Mouse (Mus musculus) MEL (cell line): ENCODE measurements around the gene Lmnb2. TPM values are rescaled to one million over a fixed set of nuclear protein-coding genes. Genes with fewer than 3 reads are reported as not detected.

Source experiments
- DNase-seq: peaks from one replicate; pipeline ENCODE4 v3.0.0; 2011; ENCODE audit warnings: low read depth, low spot score
- H3K27ac ChIP-seq: 2 replicates; pipeline ENCODE4 v1.5.1; 2012; ENCODE audit warnings: low read depth, mild to moderate bottlenecking, control low read depth, low read length, moderate library complexity; ENCODE audit not compliant: control insufficient read depth
- H3K27me3 ChIP-seq, 2 experiments: fragments of 150-350 bp in 1 of 2; sonication (generic) in 1 of 2; 2 replicates each; pipeline ENCODE4 v1.6.1; 2012; ENCODE audit warnings: low read length in 2 of 2, mild to moderate bottlenecking in 2 of 2, improper control_type of control experiment in 1 of 2, moderate library complexity in 1 of 2; ENCODE audit not compliant: insufficient read depth in 2 of 2, control insufficient read depth in 1 of 2
- H3K36me3 ChIP-seq, 2 experiments: 2 replicates each; pipeline ENCODE4 v1.6.1; 2012 to 2014; ENCODE audit warnings: low read length in 2 of 2, improper control_type of control experiment in 1 of 2, inconsistent platforms in 1 of 2, mild to moderate bottlenecking in 1 of 2; ENCODE audit not compliant: insufficient read depth in 2 of 2, control insufficient read depth in 1 of 2
- H3K4me1 ChIP-seq, 2 experiments: fragments of 150-350 bp in 1 of 2; sonication (generic) in 1 of 2; 2 replicates each; pipeline ENCODE4 v1.6.1; 2012; ENCODE audit warnings: low read length in 2 of 2, improper control_type of control experiment in 1 of 2, mild to moderate bottlenecking in 1 of 2; ENCODE audit not compliant: insufficient read depth in 2 of 2, control insufficient read depth in 1 of 2
- H3K4me3 ChIP-seq, 2 experiments: fragments of 150-350 bp in 1 of 2; sonication (generic) in 1 of 2; 2 replicates each; pipeline ENCODE4 v1.5.1; 2012; ENCODE audit warnings: low read depth in 2 of 2, low read length in 2 of 2, mild to moderate bottlenecking in 2 of 2, moderate library complexity in 2 of 2, control low read depth in 1 of 2, improper control_type of control experiment in 1 of 2; ENCODE audit not compliant: control insufficient read depth in 1 of 2, insufficient read depth in 1 of 2
- H3K79me2 ChIP-seq: 2 replicates; pipeline ENCODE4 v1.6.1; 2012; ENCODE audit warnings: mild to moderate bottlenecking, low read length, moderate library complexity; ENCODE audit not compliant: control insufficient read depth, poor library complexity, insufficient read depth
- H3K9ac ChIP-seq: 2 replicates; pipeline ENCODE4 v1.6.1; 2012; ENCODE audit warnings: low read depth, mild to moderate bottlenecking, control low read depth, low read length, moderate library complexity; ENCODE audit not compliant: control insufficient read depth, poor library complexity, severe bottlenecking
- H3K9me3 ChIP-seq: fragments of 150-350 bp; sonication (generic); replicated peaks from 2 replicates; pipeline ENCODE4 v1.6.1; 2012; ENCODE audit warnings: mild to moderate bottlenecking, low read length, improper control_type of control experiment, moderate library complexity; ENCODE audit not compliant: insufficient read depth
- BHLHE40 ChIP-seq: IDR thresholded peaks from 2 replicates; pipeline ENCODE4 v1.6.1; 2012; ENCODE audit warnings: low read depth, mild to moderate bottlenecking, inconsistent platforms, low read length, improper control_type of control experiment, borderline replicate concordance
- CTCF ChIP-seq, 3 experiments: IDR thresholded peaks in 2 of 3; conservative IDR thresholded peaks in 1 of 3; 2 replicates each; pipeline ENCODE4 v1.5.1; 2011 to 2012; ENCODE audit warnings: low read length in 3 of 3, low read depth in 2 of 3, mild to moderate bottlenecking in 2 of 3, improper control_type of control experiment in 1 of 3, inconsistent platforms in 1 of 3, mixed read lengths in 1 of 3, moderate library complexity in 1 of 3; ENCODE audit not compliant: control insufficient read depth in 1 of 3, insufficient read depth in 1 of 3, poor library complexity in 1 of 3, severe bottlenecking in 1 of 3
- E2F4 ChIP-seq: IDR thresholded peaks from 2 replicates; pipeline ENCODE4 v1.6.1; 2011; ENCODE audit warnings: low read depth, low read length, improper control_type of control experiment, borderline replicate concordance
- ELF1 ChIP-seq: IDR thresholded peaks from 2 replicates; pipeline ENCODE4 v1.6.1; 2014; ENCODE audit warnings: low read depth, mild to moderate bottlenecking, inconsistent platforms, low read length, improper control_type of control experiment, moderate library complexity
- ETS1 ChIP-seq: IDR thresholded peaks from 2 replicates; pipeline ENCODE4 v1.6.1; 2012; ENCODE audit warnings: low read depth, mild to moderate bottlenecking, inconsistent platforms, low read length, improper control_type of control experiment, moderate library complexity
- GATA1 ChIP-seq: IDR thresholded peaks from 2 replicates; pipeline ENCODE4 v1.6.1; 2011; ENCODE audit warnings: low read depth, low read length, improper control_type of control experiment
- HCFC1 ChIP-seq: IDR thresholded peaks from 2 replicates; pipeline ENCODE4 v1.6.1; 2012; ENCODE audit warnings: low read depth, mild to moderate bottlenecking, inconsistent platforms, low read length, improper control_type of control experiment, moderate library complexity
- JUND ChIP-seq: IDR thresholded peaks from 2 replicates; pipeline ENCODE4 v1.6.1; 2011; ENCODE audit warnings: low read depth, mild to moderate bottlenecking, improper control_type of control experiment, low read length
- KAT2A ChIP-seq: conservative IDR thresholded peaks from 2 replicates; pipeline ENCODE4 v1.6.1; 2012; ENCODE audit warnings: low read depth, low read length, improper control_type of control experiment, inconsistent platforms
- MAX ChIP-seq: IDR thresholded peaks from 2 replicates; pipeline ENCODE4 v1.6.1; 2011; ENCODE audit warnings: low read length, improper control_type of control experiment
- MAZ ChIP-seq: IDR thresholded peaks from 2 replicates; pipeline ENCODE4 v1.6.1; 2012; ENCODE audit warnings: low read depth, mild to moderate bottlenecking, inconsistent platforms, low read length, improper control_type of control experiment
- MEF2A ChIP-seq: IDR thresholded peaks from 2 replicates; pipeline ENCODE4 v1.6.1; 2014; ENCODE audit warnings: low read depth, mild to moderate bottlenecking, inconsistent platforms, low read length, improper control_type of control experiment; ENCODE audit not compliant: poor library complexity, insufficient replicate concordance, severe bottlenecking; ENCODE audit errors: extremely low read depth
- MXI1 ChIP-seq: IDR thresholded peaks from 2 replicates; pipeline ENCODE4 v1.6.1; 2011; ENCODE audit warnings: mild to moderate bottlenecking, low read depth, low read length, improper control_type of control experiment
- MYB ChIP-seq: IDR thresholded peaks from 2 replicates; pipeline ENCODE4 v1.6.1; 2011; ENCODE audit warnings: mild to moderate bottlenecking, low read depth, low read length, improper control_type of control experiment
- MYC ChIP-seq: IDR thresholded peaks from 2 replicates; pipeline ENCODE4 v1.6.1; 2011; ENCODE audit warnings: low read depth, mild to moderate bottlenecking, low read length, improper control_type of control experiment, moderate library complexity
- POLR2A ChIP-seq, 2 experiments: IDR thresholded peaks; 2 replicates each; pipeline ENCODE4 v1.6.1; 2011 to 2012; ENCODE audit warnings: low read length in 2 of 2, mild to moderate bottlenecking in 2 of 2, control low read depth in 1 of 2, improper control_type of control experiment in 1 of 2, low read depth in 1 of 2, moderate library complexity in 1 of 2; ENCODE audit not compliant: control insufficient read depth in 1 of 2, insufficient read depth in 1 of 2, poor library complexity in 1 of 2
- POLR2AphosphoS2 ChIP-seq: IDR thresholded peaks from 2 replicates; pipeline ENCODE4 v1.6.1; 2011; ENCODE audit warnings: low read length, improper control_type of control experiment
- POLR2AphosphoS5 ChIP-seq: IDR thresholded peaks from 2 replicates; pipeline ENCODE4 v1.6.1; 2012; ENCODE audit warnings: low read depth, borderline replicate concordance, mild to moderate bottlenecking, inconsistent platforms, low read length, moderate library complexity, mixed read lengths
- RAD21 ChIP-seq: IDR thresholded peaks from 2 replicates; pipeline ENCODE4 v1.6.1; 2011; ENCODE audit warnings: mild to moderate bottlenecking, low read depth, low read length, improper control_type of control experiment
- SMC3 ChIP-seq: IDR thresholded peaks from 2 replicates; pipeline ENCODE4 v1.6.1; 2011; ENCODE audit warnings: low read depth, low read length, improper control_type of control experiment
- TAL1 ChIP-seq: IDR thresholded peaks from 2 replicates; pipeline ENCODE4 v1.6.1; 2012; ENCODE audit warnings: mild to moderate bottlenecking, inconsistent platforms, low read length, moderate library complexity, mixed read lengths
- TBP ChIP-seq: IDR thresholded peaks from 2 replicates; pipeline ENCODE4 v1.8.0; 2011; ENCODE audit warnings: low read depth, low read length, improper control_type of control experiment
- TCF12 ChIP-seq: IDR thresholded peaks from 2 replicates; pipeline ENCODE4 v1.6.1; 2014; ENCODE audit warnings: low read depth, mild to moderate bottlenecking, inconsistent platforms, low read length, improper control_type of control experiment, moderate library complexity
- UBTF ChIP-seq: IDR thresholded peaks from 2 replicates; pipeline ENCODE4 v1.6.1; 2012; ENCODE audit warnings: low read depth, mild to moderate bottlenecking, inconsistent platforms, low read length, improper control_type of control experiment, moderate library complexity, borderline replicate concordance; ENCODE audit not compliant: insufficient read depth
- USF1 ChIP-seq: IDR thresholded peaks from 2 replicates; pipeline ENCODE4 v1.6.1; 2014; ENCODE audit warnings: low read depth, mild to moderate bottlenecking, inconsistent platforms, low read length, improper control_type of control experiment, moderate library complexity
- USF2 ChIP-seq, 2 experiments: IDR thresholded peaks; 2 replicates each; pipeline ENCODE4 v1.6.1; 2011 to 2012; ENCODE audit warnings: improper control_type of control experiment in 2 of 2, low read length in 2 of 2, borderline replicate concordance in 1 of 2, inconsistent platforms in 1 of 2, low read depth in 1 of 2, mild to moderate bottlenecking in 1 of 2; ENCODE audit not compliant: insufficient read depth in 1 of 2
- ZC3H11A ChIP-seq: IDR thresholded peaks from 2 replicates; pipeline ENCODE4 v1.6.1; 2012; ENCODE audit warnings: low read depth, mild to moderate bottlenecking, inconsistent platforms, low read length, improper control_type of control experiment
- ZKSCAN1 ChIP-seq: IDR thresholded peaks from 2 replicates; pipeline ENCODE4 v1.6.1; 2012; ENCODE audit warnings: low read depth, mild to moderate bottlenecking, inconsistent platforms, low read length, improper control_type of control experiment, moderate library complexity
- ZMIZ1 ChIP-seq: IDR thresholded peaks from 2 replicates; pipeline ENCODE4 v1.6.1; 2012; ENCODE audit warnings: low read depth, mild to moderate bottlenecking, inconsistent platforms, low read length, improper control_type of control experiment, moderate library complexity
- ZNF384 ChIP-seq: IDR thresholded peaks from 2 replicates; pipeline ENCODE4 v1.6.1; 2012; ENCODE audit warnings: low read depth, mild to moderate bottlenecking, inconsistent platforms, low read length, improper control_type of control experiment
- polyA plus RNA-seq, 2 experiments: library from polyadenylated mRNA; stranded (reverse) in 1 of 2; unstranded in 1 of 2; fragments of >175 nt in 1 of 2; fragments of >200 nt in 1 of 2; gene quantifications; 2 replicates each; pipeline versions ENCODE4 v1.2.1 to v1.2.4; 2012; ENCODE audit warnings: low replicate concordance in 2 of 2, low read depth in 1 of 2; ENCODE audit not compliant: insufficient read length in 2 of 2, insufficient read depth in 1 of 2, missing spikeins in 1 of 2
- total RNA-seq: library from RNA; depleted of rRNA; stranded (reverse); fragments of 300-350 nt; gene quantifications from 2 replicates; pipeline ENCODE4 v1.2.3, GENCODE M21; 2012

Gene Lmnb2
- total and polyA plus RNA-seq, 3 experiments = 29.9 to 32.8 TPM; not detected in 1

- no peak for TF ChIP-seq POLR2A (IDR thresholded peaks at IDR 0.05; ENCODE audit: control insufficient read depth in 1 of 2, insufficient read depth in 1 of 2, low read depth in 1 of 2, low read length in 2 of 2, poor library complexity in 1 of 2)
- TF ChIP-seq, all 39 proteins: peak for 7
These were observed 30.9 kb downstream of the Lmnb2 start (continued) for GRCm38 (mm10) chr10:80887181-80887580.

GRCm38 (mm10) chr10:80881301-80881700, 36.7 kb downstream of the Lmnb2 start:
- H3K36me3 ChIP-seq = no peaks in the 10 kb centered on the region
- no peaks in the 10 kb centered on the region for H3K27me3 ChIP-seq
- peak; percentile 86 for DNase-seq
- H3K9ac ChIP-seq = no peak overlapping the region
- TF ChIP-seq CTCF (IDR thresholded peaks at IDR 0.05 in 2 of 3, conservative IDR thresholded peaks at IDR 0.05 in 1 of 3; ENCODE audit: control insufficient read depth in 1 of 3, insufficient read depth in 1 of 3, low read depth in 2 of 3, low read length in 3 of 3, poor library complexity in 1 of 3, severe bottlenecking in 1 of 3) (peak; percentile 82 to 95 (median 88)), RAD21 (peak; percentile 67), POLR2AphosphoS2 (no peak), TAL1 (no peak), KAT2A (no peak), ZC3H11A (peak; percentile 76), POLR2AphosphoS5 (no peak), ELF1 (no peak), MYC (no peak), TCF12 (no peak), USF1 (no peak), ZNF384 (no peak), E2F4 (no peak), MYB (no peak), ZKSCAN1 (no peak), TBP (no peak), SMC3 (peak; percentile 94), MEF2A (no peak), MAZ (no peak), USF2 (IDR thresholded peaks at IDR 0.05; ENCODE audit: borderline replicate concordance in 1 of 2, insufficient read depth in 1 of 2, low read depth in 1 of 2, low read length in 2 of 2) (no peak), ETS1 (no peak), MAX (no peak), BHLHE40 (no peak), UBTF (no peak), HCFC1 (no peak), ZMIZ1 (no peak), JUND (no peak), MXI1 (no peak), GATA1 (no peak)
- TF ChIP-seq, all 39 proteins: peak for 4
- Histone ChIP-seq H3K4me1 (peaks cover 2 to 11% of the 10 kb centered on the region in 2 experiments; a peak in 3 of 4 replicates), H3K27ac (no peak overlapping the region), H3K4me3 (no peak overlapping the region), H3K79me2 (no peaks in the 10 kb centered on the region), H3K9me3 (no peaks in the 10 kb centered on the region)
